Mouse (Mus musculus) kidney, adult 9 months (tissue): Measurements from ENCODE around the gene Cyp2c39.
A peak's percentile ranks its signal among the peaks of the same experiment; 100 is the strongest.
"Not testable (repeated sequence)": the region's sequence is repeated elsewhere in the genome, so short reads cannot be mapped to it uniquely, and the experiment has no call there.

Experiments used
- DNase-seq: peaks from one replicate; pipeline ENCODE4 v3.0.0; 2022

The Cyp2c39 gene

DNA sequence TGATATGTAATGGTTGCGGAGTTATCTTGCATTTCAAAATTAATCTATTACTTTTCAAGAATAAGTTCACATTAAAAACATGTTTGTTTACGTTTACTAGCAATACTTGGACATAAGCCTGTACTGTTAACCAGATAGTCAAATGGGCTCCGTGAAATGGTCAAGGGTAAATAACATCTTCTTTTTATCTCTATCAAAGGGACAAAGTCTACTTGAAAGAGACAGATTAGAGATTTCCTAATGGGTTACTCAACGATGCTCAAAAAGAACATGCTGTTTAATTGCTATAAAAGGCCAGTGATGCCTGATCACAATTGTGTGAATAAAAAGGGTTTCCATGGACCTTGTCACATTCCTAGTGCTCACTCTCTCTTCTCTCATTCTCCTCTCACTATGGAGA, at the start of gene Cyp2c39:
TSS of gene Cyp2c39 (plus strand) at position 329 of the 400 bp plus-strand sequence.
- DNase-seq = no peak

DNA sequence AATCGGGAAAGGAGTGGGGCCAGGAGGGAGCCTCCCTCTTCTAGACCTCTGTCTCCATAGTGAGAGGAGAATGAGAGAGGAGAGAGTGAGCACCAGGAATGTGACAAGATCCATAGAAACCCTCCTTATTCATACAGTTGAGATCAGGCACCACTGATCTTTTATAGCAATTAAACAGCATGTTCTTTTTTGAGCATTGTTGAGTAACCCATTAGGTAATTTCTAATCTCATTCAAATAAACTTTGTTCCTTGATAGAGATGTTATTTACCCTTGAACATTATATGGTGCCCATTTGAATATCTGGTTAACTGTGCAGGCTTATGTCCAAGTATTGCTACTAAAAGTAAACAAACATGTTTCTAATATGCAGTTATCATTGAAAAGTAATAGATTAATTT, 47.7 kb upstream of the Cyp2c39 start, which contains the start of gene Cyp2c38:
TSS of gene Cyp2c38 (minus strand) at position 135 of the 400 bp plus-strand sequence.
- DNase-seq = peak; percentile 28

DNA sequence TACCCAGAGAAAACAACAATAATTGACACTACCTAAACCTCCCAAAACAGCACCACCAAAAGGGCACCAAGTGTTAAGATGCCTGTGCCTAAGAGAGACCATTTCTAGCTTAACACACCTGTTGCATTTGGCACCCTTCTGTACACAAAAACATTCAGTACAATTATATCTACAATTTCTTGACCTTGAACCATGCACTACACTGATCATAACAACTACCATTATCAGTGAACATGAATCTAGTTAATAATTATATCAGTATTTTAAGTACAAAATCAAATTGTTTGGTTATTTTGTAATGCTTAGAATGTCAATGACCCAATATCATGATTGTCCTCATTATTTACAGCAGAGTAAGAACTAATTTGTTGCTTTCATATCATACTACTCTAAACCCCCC, 46.7 kb upstream of the Cyp2c39 start:
- no peak for DNase-seq

DNA sequence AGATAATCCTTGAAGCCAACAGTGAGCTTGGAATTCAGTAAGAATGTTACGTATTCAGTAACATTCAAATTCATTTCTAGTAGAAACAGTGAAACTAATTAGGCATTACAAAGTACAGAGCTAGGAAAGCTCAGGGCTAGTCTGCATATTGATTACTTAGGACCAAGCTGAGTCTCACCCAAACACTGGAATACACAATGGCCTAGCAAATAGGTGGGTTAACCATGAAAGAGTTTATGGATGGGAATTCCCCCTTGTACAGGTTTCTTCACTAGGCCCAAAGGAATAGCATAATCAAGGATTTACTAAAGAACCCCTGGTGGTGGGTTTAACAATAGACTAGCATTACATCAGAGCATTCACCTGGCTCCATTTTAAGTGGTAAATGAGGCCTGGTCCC, 26.7 kb upstream of the Cyp2c39 start:
- DNase-seq = not testable (repeated sequence)

GRCm38 (mm10) chr19:39506341-39506740, 4.3 kb upstream of the Cyp2c39 start:
- DNase-seq = no peak

DNA sequence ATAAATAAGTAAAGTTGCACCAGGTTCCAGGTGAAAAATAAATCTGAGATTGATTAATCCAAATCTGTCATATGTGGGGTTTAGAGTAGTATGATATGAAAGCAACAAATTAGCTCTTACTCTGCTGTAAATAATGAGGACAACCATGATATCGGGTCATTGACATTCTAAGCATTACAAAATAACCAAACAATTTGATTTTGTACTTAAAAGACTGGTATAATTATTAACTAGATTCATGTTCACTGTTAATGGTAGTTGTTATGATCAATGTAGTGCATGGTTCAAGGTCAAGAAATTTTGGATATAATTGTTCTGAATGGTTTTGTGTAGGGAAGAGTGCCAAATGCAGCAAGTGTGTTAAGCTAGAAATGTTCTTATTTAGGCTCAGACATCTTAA, 1.1 kb upstream of the Cyp2c39 start:
- DNase-seq = no peak
